ENCODE assay signal across 9 mouse cellular contexts in genomic region chr16:50374611-50375010, GRCm38 (mm10). TPM values are rescaled to one million over a fixed set of nuclear protein-coding genes. Genes with fewer than 3 reads are reported as not detected.
DNase-seq lines count a peak whose midpoint lies in the region; ATAC-seq and TF ChIP-seq lines count a peak whose summit lies in the region.
"Had no signal": no experiment of that assay in that cellular context is flagged by ENCODE, and none has a peak within 500 bp of the region (broad histone marks: within the 10 kb centered on the region; RNA-seq: fewer than 3 reads in every experiment).

No protein-coding gene starts in this region.

- no peak overlapping the region for H3K27ac ChIP-seq in layer of hippocampus, adult 2 months
- no peak overlapping the region for H3K27ac ChIP-seq in small intestine, adult 2 months (ENCODE audit: insufficient read depth, low read depth, low read length)
- H3K27ac ChIP-seq: stomach, embryonic 15.5 days had no signal

- no peak for TF ChIP-seq POLR2A in small intestine, adult 2 months (IDR thresholded peaks at IDR 0.05; ENCODE audit: low read depth, low read length)

- no peaks in the 10 kb centered on the region for H3K27me3 ChIP-seq in small intestine, adult 2 months (ENCODE audit: control insufficient read depth, insufficient read depth, low read length)
- H3K27me3 ChIP-seq: stomach, embryonic 15.5 days had no signal

- no peak for ATAC-seq in erythroid progenitor cell, adult 5-6 weeks (replicated peaks; ENCODE audit: low FRiP score, poor library complexity, severe bottlenecking)

- DNase-seq in adrenal gland, adult 18-20 months (ENCODE audit: low spot score in 2 of 2), result peak; percentile 27 to 36
- DNase-seq in adrenal gland, postnatal 4 days (ENCODE audit: low spot score in 2 of 2), result no peak
- peak in 1 of 2 experiments; percentile 22 for DNase-seq in layer of hippocampus, adult 2 months (ENCODE audit: low spot score in 2 of 2)
- DNase-seq in layer of hippocampus, adult 9-11 months, result no peak
- DNase-seq in adipocyte (ENCODE audit: low spot score), result peak; percentile 60
- peak; percentile 38 to 73 for DNase-seq in kidney, postnatal 36 days

- WGBS in small intestine, adult 2 months, result 84% methylated on average over 3 of the region's 3 CpGs

- TF ChIP-seq CTCF in layer of hippocampus, adult 2 months (conservative IDR thresholded peaks at IDR 0.05), result peak; percentile 83
- peak; percentile 54; the same call in 1 of the 2 replicates for TF ChIP-seq CTCF in small intestine, adult 2 months (IDR thresholded peaks at IDR 0.05; ENCODE audit: extremely low read depth, insufficient read length, insufficient replicate concordance, low read depth, low read length)

- H3K4me3 ChIP-seq in layer of hippocampus, adult 2 months, result no peak overlapping the region
- H3K4me3 ChIP-seq in small intestine, adult 2 months (ENCODE audit: low read depth, low read length), result no peak overlapping the region
- H3K4me3 ChIP-seq: stomach, embryonic 15.5 days had no signal

- H3K36me3 ChIP-seq in small intestine, adult 2 months (ENCODE audit: control insufficient read depth, insufficient read depth, low read length), result no peaks in the 10 kb centered on the region
- H3K36me3 ChIP-seq: stomach, embryonic 15.5 days had no signal

- no peaks in the 10 kb centered on the region for H3K4me1 ChIP-seq in small intestine, adult 2 months (ENCODE audit: control insufficient read depth, insufficient read depth, insufficient read length, low read length)
- H3K4me1 ChIP-seq: stomach, embryonic 15.5 days had no signal

RNA-seq across cellular contexts. Expression of gene Bbx, which starts 57.6 kb away (rescaled TPM):
- 10 to 100 TPM; 26.6 to 32.8 TPM for total RNA-seq in adrenal gland, adult 18-20 months (2021)
- 10 to 100 TPM; 46.5 to 49.4 TPM for total RNA-seq in adrenal gland, postnatal 4 days (2021)
- total RNA-seq in layer of hippocampus, adult 2 months (2021), result 10 to 100 TPM; 27.5 to 28.4 TPM
- polyA plus RNA-seq in small intestine, adult 2 months (2012; rRNA removed), result 0.67 and 1.7 TPM in 2 replicates
- 7.2 and 13.0 TPM in 2 replicates for total RNA-seq in erythroid progenitor cell, adult 5-6 weeks (2015; ENCODE audit: low replicate concordance)
- total RNA-seq in erythroid progenitor cell, adult 5-6 weeks (2017; ENCODE audit: low replicate concordance), result 2.8 and 5.9 TPM in 2 replicates

Comparison
In these comparisons a context has a peak if more than half of its experiments do, and no peak if none do; other contexts are left out.
1. DNase-seq: peak in adrenal gland, adult 18-20 months (2 of 2), adipocyte (single experiment) and kidney, postnatal 36 days (2 of 2); none in adrenal gland, postnatal 4 days (0 of 2) and layer of hippocampus, adult 9-11 months (single experiment).